Mouse (Mus musculus): Measurements from ENCODE around the gene Foxl2.

The Foxl2 gene

DNA sequence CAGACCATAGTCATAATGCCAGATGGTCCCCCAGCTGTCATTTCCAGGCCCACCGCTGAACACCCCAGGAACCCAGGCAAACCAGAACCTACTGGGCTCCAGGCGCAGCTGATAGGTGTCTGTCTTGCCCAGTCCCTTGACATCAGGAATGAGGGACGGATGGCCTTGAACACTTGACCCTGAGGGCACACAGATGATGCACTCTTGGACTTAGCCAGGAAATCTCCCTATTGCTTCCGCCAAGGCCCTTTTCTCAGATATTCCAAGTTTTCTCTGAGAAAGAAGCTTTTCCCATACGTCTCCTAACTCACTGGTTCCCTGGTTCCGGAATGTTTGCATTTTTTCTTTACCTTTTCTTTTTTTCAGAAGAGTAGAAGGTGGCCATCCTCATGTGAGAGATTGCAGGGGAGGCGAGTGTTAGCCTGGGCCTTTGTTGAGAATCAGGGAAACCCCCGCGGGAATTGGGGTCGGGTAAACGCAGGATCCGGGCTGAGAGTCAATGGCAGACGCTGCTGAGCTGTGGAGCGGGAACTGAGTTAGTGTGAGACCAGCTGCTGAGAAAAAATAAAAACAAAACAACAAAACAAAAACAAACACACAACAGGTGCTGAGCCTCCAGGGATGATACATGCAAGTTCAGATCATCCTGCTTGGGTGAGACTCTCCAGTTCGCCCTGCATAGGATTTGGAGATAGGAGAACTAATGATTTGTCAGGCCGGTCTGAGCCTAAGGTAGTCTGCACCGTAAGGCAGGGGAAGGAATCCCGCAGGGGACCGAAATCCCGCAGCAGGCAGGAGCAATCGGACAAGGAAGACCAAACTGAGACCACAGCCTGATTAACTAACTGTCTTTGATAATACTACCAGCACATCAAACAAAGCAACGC is 6.7 kb downstream of the Foxl2 start:
- no peak for DNase-seq (ENCODE audit: low read depth, low spot score)

- no peak for DNase-seq (ENCODE audit: low read depth, low spot score)
Measured at GRCm38 (mm10) chr9:98962478-98963142, 7.5 kb downstream of the Foxl2 start.

DNA sequence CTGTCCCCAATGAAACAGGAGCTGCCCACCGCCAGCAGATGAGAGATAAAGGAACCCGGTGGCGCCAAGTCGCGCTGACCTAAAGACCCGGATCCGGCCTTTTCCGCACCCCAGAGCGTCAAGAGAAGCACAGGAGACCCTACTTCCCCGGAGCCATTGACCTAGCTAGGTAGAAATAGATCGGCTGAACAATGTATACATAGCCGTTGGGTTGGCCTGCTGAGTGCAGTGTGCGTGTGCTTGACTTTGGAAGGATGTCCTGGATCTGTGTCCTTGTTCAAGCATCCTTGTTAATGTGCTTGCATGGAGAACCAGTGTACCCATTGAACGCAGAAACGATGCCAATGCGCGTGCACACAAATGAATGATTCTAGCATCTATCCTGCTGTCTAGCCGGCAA is 8.6 kb downstream of the Foxl2 start:
- DNase-seq (ENCODE audit: low read depth, low spot score) = no peak

DNA sequence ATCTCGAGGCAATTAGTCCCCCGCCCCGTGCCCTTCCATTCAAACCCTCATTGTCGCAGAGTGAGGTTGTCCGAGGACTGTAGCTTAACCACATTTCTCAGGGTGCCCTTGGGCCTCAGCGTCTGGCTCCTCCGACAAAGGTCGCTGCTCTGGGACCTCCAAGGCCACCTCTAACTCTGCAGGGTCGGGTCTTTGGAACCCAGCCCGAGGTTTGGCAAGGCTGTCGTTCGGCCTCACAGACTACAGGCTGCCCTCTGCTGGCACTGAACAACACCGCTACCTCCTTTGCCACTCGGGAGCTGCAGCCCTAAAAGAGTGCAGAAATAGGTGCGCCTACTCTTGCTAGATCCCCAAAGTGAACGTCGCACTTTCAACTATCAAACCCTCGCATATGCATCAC is 10.0 kb downstream of the Foxl2 start:
- no peak for DNase-seq (ENCODE audit: low read depth, low spot score)

- DNase-seq (ENCODE audit: low read depth, low spot score) = no peak
Measured at GRCm38 (mm10) chr9:98973101-98973521, 18.0 kb downstream of the Foxl2 start.

DNA sequence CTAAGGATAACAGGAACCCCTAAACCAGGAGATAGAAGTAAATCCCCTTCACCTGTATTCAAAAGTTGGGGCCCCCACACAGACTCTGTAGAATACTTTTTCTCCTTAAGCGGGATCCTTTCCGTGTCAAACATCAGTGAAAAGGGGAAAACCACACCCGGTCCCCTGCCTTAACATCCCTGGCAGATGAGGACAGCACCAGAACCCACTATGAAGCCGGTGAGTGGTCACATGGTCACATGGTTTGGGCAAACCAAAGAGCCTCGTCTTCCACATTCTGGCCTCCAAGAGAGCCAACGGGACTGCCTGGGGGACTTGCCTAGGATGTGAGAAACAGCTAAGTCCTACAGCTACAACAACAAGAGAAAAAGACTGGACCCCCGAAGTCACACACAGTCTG is 18.5 kb downstream of the Foxl2 start:
- no peak for DNase-seq (ENCODE audit: low read depth, low spot score)

DNA sequence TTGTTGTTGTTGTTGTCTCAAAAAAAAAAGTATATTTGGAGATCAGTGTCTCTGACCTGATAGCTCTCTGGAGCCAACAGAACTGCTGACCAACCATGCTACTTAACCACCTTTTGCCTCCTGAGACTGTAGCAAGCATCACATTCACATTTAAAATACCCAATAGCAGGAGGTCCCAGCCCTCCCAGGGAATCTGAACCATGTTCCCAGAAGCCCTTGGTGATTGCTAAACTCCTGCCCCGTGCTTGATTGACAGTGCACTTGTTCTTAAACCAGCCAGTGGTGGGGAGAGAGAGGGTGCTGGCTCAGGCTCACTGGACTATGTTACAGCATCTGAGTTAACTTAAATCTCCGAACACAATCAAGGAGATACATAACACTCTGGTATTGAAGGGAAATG is 19.8 kb downstream of the Foxl2 start:
- no peak for DNase-seq (ENCODE audit: low read depth, low spot score)

DNA sequence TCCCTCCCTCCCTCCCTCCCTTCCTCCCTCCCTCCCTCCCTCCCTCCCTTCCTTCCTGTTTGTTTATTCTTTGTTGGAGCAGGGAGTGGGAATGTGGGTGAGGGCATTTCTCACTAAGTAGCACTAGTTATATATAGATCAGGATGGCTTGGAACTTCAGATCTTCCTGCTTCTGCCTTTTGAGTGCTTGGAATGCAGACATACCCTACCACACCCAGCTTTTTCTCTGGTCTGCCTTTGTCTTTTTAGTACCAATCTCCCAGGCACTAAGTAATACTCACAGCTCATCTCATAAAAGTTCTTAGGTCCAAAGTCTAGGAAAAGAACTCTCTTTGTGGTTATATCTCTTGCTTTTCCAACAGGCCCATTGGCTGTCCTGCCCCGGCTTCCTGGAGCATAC is 21.0 kb downstream of the Foxl2 start:
- no peak for DNase-seq (ENCODE audit: low read depth, low spot score)

- no peak for DNase-seq (ENCODE audit: low read depth, low spot score)
Measured at GRCm38 (mm10) chr9:98976520-98976919, 21.4 kb downstream of the Foxl2 start.

GRCm38 (mm10) chr9:98979431-98980416 is 24.6 kb downstream of the Foxl2 start:
- peak; percentile 51 for DNase-seq (ENCODE audit: low read depth, low spot score)

DNA sequence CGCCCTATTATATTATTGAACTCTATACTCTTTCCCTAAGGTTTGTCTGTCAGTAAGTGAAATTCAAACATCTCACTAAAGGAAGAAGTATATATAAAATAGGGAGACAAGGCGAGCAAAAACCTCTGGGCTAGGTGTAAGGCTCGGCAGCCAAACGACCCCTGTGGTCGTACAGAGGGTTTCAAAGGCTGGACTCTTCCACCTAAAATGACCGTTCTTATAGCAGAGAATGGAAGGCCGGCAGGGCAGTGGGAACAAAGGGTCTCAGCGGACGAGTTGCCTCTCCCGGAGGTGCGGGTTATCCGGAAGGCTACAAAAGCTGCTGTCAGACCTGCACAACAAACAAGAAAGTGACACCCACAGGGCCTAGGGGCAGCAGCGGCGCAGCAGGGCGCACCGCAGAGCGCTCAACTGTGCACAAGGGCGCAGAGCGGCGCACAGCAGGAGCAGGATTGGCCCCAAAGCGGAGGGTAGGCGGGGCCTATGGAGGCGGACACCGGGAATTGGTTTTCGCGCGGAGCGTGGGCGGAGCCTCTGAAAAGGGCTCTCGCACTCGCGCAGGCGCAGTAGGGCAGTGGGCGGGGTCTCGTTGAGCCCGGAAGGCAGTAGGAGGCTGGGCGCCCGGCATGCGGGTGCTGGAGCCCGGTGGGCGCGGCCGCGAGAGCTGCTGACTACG is 30.9 kb downstream of the Foxl2 start, which contains the start of gene Faim:
Gene Faim, plus strand, starts transcription at position 574 of the 676 bp plus-strand sequence.
- DNase-seq (ENCODE audit: low read depth, low spot score) = peak; percentile 96

GRCm38 (mm10) chr9:98986476-98987096 is 31.5 kb downstream of the Foxl2 start:
- DNase-seq (ENCODE audit: low read depth, low spot score) = no peak

GRCm38 (mm10) chr9:98987131-98987530 is 32.0 kb downstream of the Foxl2 start:
- DNase-seq (ENCODE audit: low read depth, low spot score) = no peak

DNA sequence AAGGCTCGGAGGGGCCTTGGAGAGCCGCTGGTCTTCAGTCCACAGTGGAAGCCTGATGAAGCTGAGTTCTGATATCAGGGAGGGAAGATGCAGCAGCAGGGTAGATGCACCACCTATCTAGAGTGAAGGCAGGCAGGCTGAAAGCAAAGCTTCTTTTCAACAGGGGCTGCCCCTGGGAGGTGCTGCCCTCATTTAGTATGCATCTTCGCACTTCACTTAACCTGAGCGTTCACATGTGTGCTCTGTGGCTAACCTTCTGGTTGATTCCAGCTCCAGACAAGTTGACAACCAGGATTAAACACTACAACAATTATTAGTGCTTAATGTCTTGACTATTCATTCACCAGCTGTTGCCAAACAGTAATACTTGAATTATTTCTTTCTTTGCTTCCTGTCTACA is 39.0 kb downstream of the Foxl2 start:
- DNase-seq (ENCODE audit: low read depth, low spot score) = no peak

- DNase-seq (ENCODE audit: low read depth, low spot score) = peak; percentile 39
Measured at GRCm38 (mm10) chr9:98999881-99000339, 44.8 kb downstream of the Foxl2 start.

GRCm38 (mm10) chr9:99001326-99001725 is 46.2 kb downstream of the Foxl2 start:
- DNase-seq (ENCODE audit: low read depth, low spot score) = no peak
